Mouse (Mus musculus): ENCODE results near the gene Sec1.

Sec1 gene

DNA sequence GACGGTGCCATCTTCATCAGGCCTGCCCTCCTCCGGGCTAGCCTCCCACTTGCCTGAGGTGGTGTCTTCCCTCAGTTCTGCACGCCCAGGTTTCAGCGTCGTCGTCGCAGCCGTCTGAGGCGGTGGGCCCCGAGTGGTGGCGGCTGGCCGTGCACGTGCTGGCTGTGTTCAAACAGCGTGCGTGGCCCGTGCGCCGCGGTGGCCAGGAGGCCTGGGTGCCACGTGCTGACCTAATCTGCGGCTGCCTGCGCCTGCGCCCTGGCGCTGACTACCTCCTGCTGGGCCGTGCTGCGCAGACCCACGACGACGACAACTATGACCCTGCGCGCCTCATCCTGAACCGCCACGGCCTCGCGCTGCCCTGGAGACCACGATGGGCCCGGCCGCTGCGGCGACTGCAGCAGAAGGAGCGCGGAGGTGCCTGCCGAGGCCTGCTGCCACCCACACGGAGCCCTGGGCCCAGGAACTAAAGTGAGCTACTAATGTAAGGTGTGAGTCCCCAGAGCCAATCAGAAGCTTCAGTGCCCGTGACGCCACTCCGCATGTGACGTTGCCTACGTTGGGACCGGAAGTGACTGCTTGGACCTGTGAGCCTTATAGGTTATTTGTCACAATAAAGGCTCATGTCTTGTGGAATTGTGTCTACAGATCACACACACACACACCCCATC, at the start of gene Sec1:
Gene Sec1 (minus strand): TSS at position 482 of the 671 bp plus-strand sequence.
- no peak for DNase-seq (ENCODE audit: low spot score)

DNA sequence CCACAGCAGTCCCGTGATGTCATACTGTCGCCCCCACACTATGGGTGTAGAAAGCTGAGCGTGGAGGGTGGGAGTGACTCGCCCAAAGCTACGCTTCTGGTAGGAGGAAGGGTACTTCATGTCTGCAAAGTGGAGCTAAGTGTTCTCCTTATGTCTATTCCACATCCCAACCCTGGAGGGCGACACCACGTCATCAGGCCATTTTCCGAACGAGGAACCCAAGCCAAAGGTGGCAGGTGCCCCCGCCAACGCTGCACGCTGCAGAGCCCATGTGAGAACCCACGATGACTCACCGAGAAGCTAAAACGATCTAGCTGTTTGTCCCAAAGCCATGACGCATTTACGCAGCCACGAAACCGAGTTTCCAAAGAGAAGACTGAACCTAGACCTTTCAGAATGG, 48.1 kb upstream of the Sec1 start:
- no peak for DNase-seq (ENCODE audit: low spot score)

DNA sequence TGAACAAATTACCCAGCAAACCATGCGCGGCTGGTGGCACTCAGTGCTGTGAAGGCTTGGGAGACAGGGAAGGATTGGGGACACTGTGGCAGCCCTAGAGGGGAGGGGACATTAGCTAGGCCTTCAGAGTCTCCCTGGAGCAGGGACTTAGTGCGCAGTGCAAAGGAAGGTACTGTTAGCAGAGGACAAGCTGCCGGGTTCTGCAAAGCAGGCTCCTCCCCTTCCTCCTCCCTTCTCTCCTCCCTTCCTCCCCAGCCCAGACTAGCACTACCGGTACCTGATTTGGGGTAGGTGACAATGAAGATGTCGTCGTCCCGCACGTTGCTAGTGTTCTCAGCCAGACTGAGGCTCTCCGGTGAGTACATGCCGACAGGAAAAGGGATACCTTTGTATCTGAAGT, 47.6 kb upstream of the Sec1 start:
- no peak for DNase-seq (ENCODE audit: low spot score)

DNA sequence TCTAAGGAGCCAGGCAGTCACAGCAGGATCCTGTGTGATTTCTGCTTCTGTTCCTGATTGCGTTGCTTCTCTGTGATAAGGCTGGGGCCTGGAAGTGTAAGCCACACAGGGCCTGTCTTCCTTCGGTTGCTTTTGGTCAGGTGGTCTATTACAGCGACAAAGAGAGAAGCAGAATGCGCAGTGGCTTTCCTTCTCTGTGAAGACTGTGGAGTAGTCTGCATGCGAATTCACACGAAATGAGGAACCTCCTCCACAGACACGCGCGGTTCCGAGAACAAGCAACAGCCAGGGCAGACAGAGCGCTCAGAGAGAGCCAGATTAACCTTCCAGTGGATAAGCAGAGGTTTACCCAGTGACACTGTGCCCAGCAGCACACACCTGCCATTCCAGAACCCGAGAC, 47.1 kb upstream of the Sec1 start:
- no peak for DNase-seq (ENCODE audit: low spot score)

DNA sequence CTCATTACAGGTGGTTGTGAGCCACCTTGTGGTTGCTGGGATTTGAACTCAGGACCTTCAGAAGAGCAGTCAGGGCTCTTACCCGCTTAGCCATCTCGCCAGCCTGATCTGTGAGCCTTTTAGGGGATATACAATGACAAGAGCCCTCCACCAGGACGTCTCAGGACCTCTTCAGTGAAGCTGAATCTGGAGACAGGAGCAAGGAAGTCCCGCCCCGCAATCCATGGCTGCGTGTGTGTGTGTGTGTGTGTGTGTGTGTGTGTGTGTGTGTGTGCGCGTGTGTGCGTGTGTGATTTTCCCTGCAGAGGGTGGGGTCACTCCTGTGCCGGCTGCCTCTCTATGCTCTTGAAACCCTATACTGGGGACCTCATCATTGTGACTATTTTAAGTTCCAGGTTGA, 45.6 kb upstream of the Sec1 start:
- no peak for DNase-seq (ENCODE audit: low spot score)

DNA sequence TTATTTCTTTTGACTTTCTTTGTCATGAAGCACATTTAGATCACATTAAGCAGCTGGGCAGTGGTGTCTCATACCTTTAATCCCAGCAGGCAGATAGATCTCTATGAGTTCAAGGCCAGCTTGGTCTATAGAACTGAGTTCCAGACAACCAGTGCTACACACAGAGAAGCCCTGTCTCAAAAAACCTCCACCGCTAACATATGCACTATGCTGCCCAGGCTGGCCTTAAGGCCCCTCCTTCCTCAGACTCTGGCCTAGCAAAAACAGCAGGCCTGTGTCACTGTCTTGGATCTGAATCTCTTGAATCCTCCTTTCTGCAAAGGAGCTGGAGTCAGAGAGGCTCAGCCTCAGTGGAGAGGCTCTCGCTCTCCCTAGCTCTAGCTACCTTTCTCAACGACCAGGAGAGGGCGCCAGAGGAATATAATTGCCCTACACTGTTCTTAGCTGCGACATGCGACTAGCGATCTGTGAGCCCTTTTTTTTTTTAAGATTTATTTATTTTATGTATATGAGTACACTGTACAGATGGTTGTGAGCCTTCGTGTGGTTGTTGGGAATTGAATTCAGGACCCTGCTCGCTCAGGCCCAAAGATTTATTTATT, 45.1 kb upstream of the Sec1 start:
- DNase-seq (ENCODE audit: low spot score): peak; percentile 81

DNA sequence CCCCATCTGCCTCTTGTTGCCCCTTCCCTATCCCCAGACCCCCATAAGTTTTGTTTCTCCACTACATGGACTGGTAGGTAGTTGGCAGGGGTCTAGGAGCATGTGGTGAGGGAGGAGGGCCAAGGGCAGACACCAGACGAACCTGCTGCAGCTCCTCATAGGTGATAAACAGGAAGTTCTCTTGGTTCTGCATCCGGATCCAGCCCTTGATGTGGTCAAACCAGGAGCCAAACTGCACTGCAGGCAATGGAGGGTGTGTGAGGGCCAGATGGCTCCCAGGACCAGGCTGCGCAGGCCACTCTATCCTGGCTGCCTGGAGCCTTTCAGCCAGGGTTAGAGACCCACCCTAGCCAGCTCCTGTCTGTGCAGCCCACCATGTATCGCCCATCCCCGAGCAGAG, 39.3 kb upstream of the Sec1 start:
- DNase-seq (ENCODE audit: low spot score): no peak

DNA sequence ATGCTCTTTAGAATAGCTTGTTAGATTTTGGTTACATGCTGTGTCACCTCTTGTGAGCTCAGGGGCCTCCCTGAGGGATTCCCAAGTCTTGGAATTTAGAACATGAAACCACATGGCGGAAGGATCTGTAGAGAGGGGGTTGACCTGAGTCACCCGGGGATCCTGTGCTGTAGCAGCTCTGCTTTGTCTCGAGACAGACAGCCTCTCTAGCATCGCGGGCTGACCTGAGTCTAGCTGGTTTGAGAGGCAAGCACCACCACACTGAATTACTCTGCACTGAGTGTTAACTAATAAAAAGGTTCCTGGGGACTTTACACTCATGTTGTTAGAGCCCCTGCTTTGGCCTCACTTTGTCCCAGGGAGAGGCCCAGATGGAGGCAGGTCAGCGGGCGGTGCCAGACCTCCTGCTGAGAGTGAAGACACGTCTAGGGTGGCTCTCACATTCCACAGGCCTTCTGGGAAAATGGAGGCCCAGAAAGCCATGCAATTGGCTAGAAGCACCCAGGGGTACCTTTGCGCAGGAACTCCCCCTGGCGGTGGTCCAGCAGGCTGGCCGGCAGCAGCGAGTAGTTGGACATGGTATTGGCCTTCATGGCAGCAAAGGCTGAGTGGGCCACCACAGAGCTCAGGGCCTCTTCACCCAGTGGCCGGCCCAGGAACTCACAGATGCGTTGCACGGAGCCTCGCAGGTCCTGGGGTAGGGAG, 36.7 kb upstream of the Sec1 start:
- DNase-seq (ENCODE audit: low spot score): no peak

DNA sequence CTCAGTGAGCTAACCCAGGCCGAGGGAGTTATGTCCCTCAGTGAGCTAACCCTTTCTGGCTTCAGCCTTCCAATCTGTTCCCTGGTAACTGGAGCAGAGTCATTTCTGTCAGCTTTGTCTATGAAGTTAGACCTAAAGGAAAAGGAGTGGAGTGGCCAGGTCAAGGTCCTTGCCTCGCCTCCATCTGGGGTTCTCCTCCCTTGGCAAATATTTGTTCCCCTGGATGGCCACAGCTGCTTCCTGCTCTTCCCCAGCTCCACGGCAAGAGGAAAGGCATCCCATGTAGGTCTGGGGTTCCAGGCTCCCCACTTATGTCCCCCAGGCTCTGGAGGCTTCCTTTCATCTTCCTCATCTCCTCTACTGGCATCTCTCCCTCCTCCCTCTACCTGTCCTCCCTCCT, 33.4 kb upstream of the Sec1 start:
- DNase-seq (ENCODE audit: low spot score): no peak

DNA sequence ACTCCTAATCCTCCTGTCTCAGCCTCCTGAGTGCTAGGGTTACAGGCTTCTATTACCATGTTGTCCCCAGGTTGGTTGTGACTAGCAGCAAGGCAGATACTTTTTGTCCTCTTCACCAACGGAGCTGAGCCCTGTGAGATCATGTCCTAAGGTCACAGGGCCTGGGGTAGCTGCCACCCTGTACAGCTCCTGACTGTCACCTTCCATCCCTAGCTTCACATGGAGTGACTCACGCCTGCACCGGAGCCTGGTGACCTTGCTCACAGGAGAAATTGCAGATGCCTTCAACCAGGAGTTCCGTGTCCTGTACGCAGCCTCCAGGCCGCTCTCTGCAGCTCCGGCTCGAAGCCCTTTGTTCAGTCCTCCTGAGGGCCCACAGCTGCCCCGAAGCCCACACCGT, 32.2 kb upstream of the Sec1 start:
- DNase-seq (ENCODE audit: low spot score): no peak

DNA sequence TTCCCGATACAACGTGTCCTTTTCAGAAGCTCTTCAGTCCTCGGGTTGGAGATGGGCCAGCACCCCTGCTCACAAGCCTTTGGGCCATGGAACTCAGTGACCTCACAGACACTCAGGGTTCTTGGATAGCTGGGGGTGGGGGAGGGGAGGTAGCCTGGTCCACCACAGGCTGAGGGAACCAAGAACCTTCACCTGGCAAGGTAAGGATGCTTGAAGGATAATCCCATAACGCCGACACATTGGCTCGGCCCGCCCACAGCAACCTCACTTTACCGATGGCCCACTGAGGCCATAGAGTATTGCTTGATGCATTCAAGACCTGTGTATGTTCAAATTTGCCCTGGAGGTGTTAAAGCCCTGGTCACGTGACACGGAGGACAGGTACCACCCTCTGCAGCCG, 31.5 kb upstream of the Sec1 start, which contains the start of gene Spaca4:
Gene Spaca4 (minus strand): TSS at position 101 of the 400 bp plus-strand sequence.
- DNase-seq (ENCODE audit: low spot score): no peak

DNA sequence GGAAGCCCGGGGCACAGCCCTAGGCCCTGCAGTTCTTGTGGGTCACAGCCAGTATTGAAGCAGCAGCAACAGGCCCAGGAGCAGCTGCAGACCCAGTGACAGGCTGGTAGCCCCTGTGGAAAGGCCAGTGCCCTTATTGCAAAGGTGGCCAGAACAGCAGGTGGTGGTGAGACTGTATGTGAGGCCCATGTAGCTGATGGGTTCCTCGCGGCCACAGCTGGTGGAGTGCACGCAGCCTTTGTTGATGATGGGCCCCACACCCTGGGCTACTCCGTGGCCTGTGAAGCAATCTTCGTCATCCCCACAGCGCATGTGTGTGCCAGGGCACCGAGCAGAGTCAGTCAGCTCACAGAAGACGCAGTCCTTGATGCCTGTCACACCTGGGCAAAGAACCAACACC, 30.9 kb upstream of the Sec1 start:
- no peak for DNase-seq (ENCODE audit: low spot score)

DNA sequence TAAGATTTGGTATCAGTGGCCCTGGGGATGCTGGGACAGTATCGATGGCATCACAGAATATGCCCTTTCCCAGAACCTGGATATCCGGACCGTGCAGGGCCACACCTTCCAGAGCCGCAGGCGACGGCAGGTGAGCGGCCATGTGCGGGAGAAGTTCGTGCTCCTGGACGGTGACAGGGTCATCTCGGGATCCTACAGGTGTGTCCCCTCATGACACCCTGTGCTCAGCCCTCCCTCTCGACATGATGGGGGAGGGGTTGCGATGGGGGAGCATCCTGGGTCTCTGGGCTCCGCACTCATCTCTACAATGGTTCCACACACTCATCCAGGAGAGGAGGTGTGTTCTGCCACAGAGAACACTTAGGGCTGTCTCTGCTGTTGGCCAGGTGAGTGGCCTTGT, 29.6 kb upstream of the Sec1 start:
- DNase-seq (ENCODE audit: low spot score): no peak

DNA sequence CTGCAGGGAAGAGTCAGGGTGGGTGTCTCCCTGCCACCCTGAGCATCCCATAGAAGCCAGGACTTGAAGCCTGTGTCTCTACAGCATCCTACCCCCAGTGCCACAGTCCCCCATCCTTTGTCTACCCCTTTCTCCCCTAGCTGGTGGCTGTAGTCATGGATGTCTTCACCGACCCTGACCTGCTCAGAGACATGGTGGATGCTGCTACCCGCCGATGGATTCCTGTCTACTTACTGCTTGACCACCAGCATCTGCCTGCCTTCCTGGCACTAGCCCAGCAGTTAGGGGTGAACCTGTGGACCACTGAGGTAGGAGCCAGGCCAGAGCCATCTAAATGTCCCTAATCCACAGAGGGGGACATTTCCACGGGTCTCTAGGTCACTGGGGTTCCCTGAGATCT, 29.1 kb upstream of the Sec1 start:
- DNase-seq (ENCODE audit: low spot score): no peak

DNA sequence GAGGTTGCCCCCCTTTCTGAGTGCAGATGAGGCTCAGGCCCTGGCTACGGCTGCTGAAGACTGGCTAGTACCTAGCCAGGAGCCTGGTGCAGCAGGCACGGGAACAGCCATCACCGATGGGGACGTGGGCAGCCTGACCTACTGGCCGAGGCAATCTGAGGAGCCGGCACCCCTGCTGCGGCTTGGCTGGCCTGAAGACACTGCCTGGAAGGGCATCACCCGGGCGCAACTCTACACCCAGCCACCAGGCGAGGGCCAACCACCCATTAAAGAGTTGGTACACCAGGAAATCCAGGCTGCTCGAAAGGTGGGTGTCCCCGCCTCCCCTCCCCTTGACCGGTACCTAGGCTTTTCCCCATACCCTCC, 28.1 kb upstream of the Sec1 start:
- no peak for DNase-seq (ENCODE audit: low spot score)

DNA sequence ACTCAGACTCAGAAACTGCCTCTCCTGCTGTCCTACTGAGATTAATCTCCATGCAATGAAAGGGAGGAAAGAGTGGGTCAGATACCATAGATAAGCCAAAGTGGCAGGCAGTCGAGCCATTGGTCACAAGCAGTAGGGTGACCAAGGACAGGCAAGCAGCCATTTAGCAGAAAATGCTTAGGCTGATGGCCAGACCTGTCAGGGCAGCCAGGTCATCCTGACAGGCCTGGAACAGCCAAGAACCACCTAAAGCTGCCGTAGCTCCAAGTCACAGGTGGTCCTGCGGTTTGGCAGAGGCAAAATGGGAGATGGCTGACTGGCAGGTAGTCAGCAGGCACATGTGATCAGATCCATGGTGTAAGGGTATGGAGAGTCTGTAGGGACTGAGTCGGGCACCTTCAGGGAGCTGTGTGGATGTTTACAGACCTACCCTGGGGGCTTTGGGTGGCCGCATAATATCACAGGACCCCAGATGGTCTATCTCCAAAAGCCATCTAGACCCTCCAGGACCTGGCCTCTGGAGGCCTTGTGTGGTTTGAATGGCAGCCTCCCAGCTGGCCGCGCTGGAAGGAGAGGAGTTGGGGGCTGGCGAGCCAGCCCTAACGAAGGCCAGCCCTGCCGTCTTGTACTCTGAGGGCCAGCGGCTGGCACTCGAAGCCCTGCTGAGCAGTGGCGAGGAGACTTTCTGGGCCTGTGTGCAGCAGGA, 27.6 kb upstream of the Sec1 start:
- DNase-seq (ENCODE audit: low spot score): no peak

DNA sequence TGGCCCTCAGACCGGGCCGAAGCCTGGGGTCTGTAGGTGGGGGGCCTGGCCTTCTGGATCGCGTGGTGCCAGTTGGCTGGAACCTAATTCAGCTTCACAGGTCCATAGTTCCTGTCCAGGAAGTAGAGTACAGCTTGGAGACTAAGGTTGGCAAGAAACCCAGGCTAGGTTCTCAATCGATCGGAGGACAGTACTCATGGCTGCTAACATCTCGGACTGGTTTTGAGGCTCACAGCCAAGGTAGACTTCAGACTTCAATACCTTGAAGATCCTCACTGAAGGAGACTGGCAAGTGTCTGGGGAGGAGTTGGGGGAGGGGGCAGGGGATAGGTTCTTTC, 27.0 kb upstream of the Sec1 start:
- no peak for DNase-seq (ENCODE audit: low spot score)

DNA sequence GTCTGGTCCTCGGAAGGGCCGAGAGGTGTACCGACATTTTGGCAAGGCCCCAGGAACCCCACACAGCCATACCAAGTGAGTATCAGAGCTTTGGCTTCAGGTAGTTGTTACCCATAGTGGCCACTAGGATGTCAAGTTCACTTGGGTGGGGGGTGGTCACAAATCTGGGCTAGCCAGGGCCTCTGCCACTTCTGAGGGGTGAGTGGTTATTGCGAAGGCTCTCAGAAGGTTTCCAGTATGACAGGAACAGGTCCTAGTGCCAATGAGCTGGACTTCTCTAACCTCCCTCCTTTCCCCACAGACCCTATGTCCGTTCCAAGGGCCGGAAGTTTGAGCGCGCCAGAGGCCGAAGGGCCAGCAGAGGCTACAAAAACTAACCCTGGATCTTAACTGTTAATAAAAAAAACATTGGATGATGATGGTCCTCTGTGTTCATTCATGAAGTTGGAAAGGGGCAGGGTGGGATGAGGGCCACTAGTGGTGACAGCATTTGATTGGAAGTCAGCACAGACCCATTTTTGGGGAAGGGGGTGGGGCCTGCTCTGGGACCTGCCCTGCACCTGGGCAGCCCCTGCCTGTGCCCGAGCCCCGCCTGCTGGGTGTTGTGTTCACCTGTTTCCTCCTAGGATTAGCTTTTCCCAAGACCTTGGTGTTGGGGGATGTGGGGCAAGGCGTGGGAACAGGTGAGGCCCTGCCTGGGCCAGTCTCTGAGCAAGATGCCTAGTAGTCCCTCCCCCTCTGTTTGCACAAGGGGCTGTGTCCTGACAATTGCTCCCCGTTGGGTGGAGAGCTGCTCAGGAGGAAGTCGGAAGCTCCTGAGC, 26.4 kb upstream of the Sec1 start, which contains the start of gene Fam83e:
Gene Fam83e (plus strand): TSS at position 800 of the 821 bp plus-strand sequence.
- no peak for DNase-seq (ENCODE audit: low spot score)

DNA sequence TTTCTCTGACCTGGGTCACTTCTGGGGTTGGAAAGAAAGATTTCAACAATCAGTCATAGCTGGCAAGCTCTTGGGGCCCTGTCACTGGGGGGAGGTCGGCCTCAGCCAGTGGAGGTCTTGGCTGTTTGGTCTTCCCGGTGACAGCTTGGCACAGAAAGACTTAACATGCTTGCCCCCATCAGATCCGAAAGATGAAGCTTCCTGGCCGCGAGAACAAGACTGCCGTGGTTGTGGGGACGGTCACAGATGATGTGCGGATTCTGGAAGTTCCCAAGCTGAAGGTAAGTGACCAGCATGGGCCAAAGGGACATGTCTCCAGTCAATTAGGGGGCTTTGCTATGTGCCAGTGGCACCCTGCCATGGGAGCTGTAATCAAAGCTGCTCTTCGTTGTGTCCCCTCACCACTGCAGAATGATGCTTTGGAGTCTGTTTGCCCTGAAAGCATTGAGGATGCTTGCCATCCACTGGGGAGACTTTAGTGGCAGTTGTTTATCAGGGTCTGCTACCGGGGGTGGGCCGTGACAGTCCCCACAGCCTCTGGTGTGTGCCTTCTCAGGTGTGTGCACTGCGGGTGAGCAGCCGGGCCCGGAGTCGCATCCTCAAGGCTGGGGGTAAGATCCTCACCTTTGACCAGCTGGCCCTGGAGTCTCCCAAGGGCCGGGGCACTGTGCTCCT, 25.7 kb upstream of the Sec1 start:
- no peak for DNase-seq (ENCODE audit: low spot score)

DNA sequence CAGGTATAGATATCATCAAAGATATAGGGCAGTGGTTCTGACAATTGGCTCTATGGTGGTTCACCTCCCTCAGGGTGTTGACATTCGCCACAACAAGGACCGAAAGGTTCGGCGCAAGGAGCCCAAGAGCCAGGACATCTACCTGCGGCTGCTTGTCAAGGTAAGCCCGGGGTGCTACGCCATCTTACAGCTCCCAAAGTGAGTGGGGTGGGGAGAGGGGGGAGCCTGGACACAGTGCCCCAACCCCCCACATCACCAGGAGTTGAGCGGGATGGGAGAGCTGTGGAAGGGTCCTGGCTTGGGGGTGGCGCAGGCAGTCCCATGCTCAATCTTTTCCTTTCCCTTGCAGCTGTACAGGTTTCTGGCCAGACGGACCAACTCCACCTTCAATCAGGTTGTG, 25.0 kb upstream of the Sec1 start:
- no peak for DNase-seq (ENCODE audit: low spot score)

DNA sequence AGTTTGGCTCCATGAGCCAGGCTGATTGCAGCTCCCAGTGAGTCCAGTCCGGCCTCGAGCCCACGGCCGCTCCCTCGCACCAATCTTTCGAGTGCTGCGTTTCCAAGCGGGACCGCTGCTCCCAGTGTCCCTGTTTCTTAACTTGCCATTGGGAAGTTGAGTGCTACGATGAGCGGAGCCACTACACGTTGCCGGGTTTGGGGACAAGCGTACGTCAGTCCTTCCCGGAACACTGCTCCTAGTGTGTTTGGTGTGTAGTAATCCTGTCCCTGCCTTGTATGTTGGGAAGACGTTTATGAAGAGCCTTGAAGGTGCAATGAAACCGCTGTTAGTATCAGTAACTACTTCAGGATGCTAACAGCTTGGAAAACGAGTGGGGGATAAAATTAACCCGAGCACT, 24.1 kb upstream of the Sec1 start:
- DNase-seq (ENCODE audit: low spot score): no peak

DNA sequence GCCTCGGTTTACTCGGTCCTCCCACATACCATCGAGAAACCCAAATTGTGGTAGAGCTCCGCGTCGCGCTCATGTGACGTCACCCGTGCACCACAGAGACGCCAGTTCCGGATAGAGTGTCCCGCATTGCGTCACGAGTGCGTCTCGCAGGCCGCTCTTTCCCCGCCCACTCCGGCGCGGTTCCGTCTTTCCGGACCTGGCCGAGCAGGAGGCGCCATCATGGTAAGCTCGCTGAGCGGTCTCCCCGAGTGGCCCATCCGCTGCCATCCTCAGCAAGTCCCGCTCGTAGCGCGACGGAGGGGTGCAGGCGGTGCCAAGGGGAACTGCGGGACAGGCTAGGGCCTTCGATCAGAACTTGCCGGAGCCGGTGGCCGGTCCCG, 23.7 kb upstream of the Sec1 start, which contains the start of gene Sphk2:
Gene Sphk2 (minus strand): TSS at position 85 of the 380 bp plus-strand sequence.
- peak; percentile 98 for DNase-seq (ENCODE audit: low spot score)
